Mouse (Mus musculus): ENCODE data around the gene Anpep. TPM values are rescaled to one million over a fixed set of nuclear protein-coding genes. Genes with fewer than 3 reads are reported as not detected.
"Not testable (repeated sequence)": the region's sequence is repeated elsewhere in the genome, so short reads cannot be mapped to it uniquely, and the experiment has no call there.

The Anpep gene
- polyA plus RNA-seq, 1 experiment from 2014 or later = 26.6 TPM

- 1% methylated on average over 79 of the region's 80 CpGs for WGBS (ENCODE audit: insufficient replicate concordance)
- H3K4me1 ChIP-seq (ENCODE audit: control insufficient read depth, low read depth, low read length) = peaks cover 3% of the 10 kb centered on the region; the same call in 1 of the 2 replicates
- no peak overlapping the region for H3K9ac ChIP-seq (ENCODE audit: low read depth, low read length)
- peak overlapping the region; percentile 48 for H3K4me3 ChIP-seq (ENCODE audit: low read depth, low read length)
- peak overlapping the region; percentile 60 for H3K4me2 ChIP-seq (ENCODE audit: low read depth, low read length)
- H3K27me3 ChIP-seq (ENCODE audit: control insufficient read depth, insufficient read depth, low read depth, low read length) = peaks cover 40% of the 10 kb centered on the region
- peak; percentile 17; the same call in 1 of the 2 replicates for ATAC-seq (ENCODE audit: low read depth)
- no peaks in the 10 kb centered on the region for H3K36me3 ChIP-seq (ENCODE audit: control insufficient read depth, insufficient read depth)
- no peak overlapping the region for H3K27ac ChIP-seq (ENCODE audit: low read length)
- no peaks in the 10 kb centered on the region for H3K9me3 ChIP-seq (replicated peaks; ENCODE audit: control insufficient read depth, low read length)
These were observed 68.0 kb downstream of the Anpep start for GRCm38 (mm10) chr7:79792635-79793421.

- not testable (repeated sequence) for H3K4me2 ChIP-seq (ENCODE audit: low read depth, low read length); H3K4me3 ChIP-seq (ENCODE audit: low read depth, low read length); H3K9ac ChIP-seq (ENCODE audit: low read depth, low read length); H3K4me1 ChIP-seq (ENCODE audit: control insufficient read depth, low read depth, low read length); H3K36me3 ChIP-seq (ENCODE audit: control insufficient read depth, insufficient read depth); H3K9me3 ChIP-seq (replicated peaks; ENCODE audit: control insufficient read depth, low read length); H3K27ac ChIP-seq (ENCODE audit: low read length)
- peak; percentile 79 for ATAC-seq (ENCODE audit: low read depth)
- WGBS (ENCODE audit: insufficient replicate concordance) = 38% methylated on average over 2 of the region's 2 CpGs
- peaks cover 40% of the 10 kb centered on the region for H3K27me3 ChIP-seq (ENCODE audit: control insufficient read depth, insufficient read depth, low read depth, low read length)
These were observed 71.0 kb downstream of the Anpep start for GRCm38 (mm10) chr7:79789812-79790211.

- no peaks in the 10 kb centered on the region for H3K9me3 ChIP-seq (replicated peaks; ENCODE audit: control insufficient read depth, low read length)
- H3K36me3 ChIP-seq (ENCODE audit: control insufficient read depth, insufficient read depth) = no peaks in the 10 kb centered on the region
- no peak overlapping the region for H3K9ac ChIP-seq (ENCODE audit: low read depth, low read length)
- 19% methylated on average over 6 of the region's 6 CpGs for WGBS (ENCODE audit: insufficient replicate concordance)
- ATAC-seq (ENCODE audit: low read depth) = peak; percentile 33; the same call in 1 of the 2 replicates
- H3K4me2 ChIP-seq (ENCODE audit: low read depth, low read length) = no peak overlapping the region
- H3K27ac ChIP-seq (ENCODE audit: low read length) = no peak overlapping the region
- H3K4me1 ChIP-seq (ENCODE audit: control insufficient read depth, low read depth, low read length) = no peaks in the 10 kb centered on the region
- H3K4me3 ChIP-seq (ENCODE audit: low read depth, low read length) = no peak overlapping the region
- peaks cover 7% of the 10 kb centered on the region for H3K27me3 ChIP-seq (ENCODE audit: control insufficient read depth, insufficient read depth, low read depth, low read length)
These were observed 74.6 kb downstream of the Anpep start for GRCm38 (mm10) chr7:79786295-79786694.

GRCm38 (mm10) chr7:79782516-79782855, 78.4 kb downstream of the Anpep start:
- no peaks in the 10 kb centered on the region for H3K36me3 ChIP-seq (ENCODE audit: control insufficient read depth, insufficient read depth)
- no peak overlapping the region for H3K4me3 ChIP-seq (ENCODE audit: low read depth, low read length)
- WGBS (ENCODE audit: insufficient replicate concordance) = 52% methylated on average over 2 of the region's 2 CpGs
- no peaks in the 10 kb centered on the region for H3K4me1 ChIP-seq (ENCODE audit: control insufficient read depth, low read depth, low read length)
- no peaks in the 10 kb centered on the region for H3K9me3 ChIP-seq (replicated peaks; ENCODE audit: control insufficient read depth, low read length)
- no peaks in the 10 kb centered on the region for H3K27me3 ChIP-seq (ENCODE audit: control insufficient read depth, insufficient read depth, low read depth, low read length)
- no peak overlapping the region for H3K9ac ChIP-seq (ENCODE audit: low read depth, low read length)
- no peak for ATAC-seq (ENCODE audit: low read depth)
- H3K4me2 ChIP-seq (ENCODE audit: low read depth, low read length) = no peak overlapping the region
- no peak overlapping the region for H3K27ac ChIP-seq (ENCODE audit: low read length)

GRCm38 (mm10) chr7:79781826-79782515, 78.9 kb downstream of the Anpep start:
- H3K9me3 ChIP-seq (replicated peaks; ENCODE audit: control insufficient read depth, low read length) = no peaks in the 10 kb centered on the region
- no peaks in the 10 kb centered on the region for H3K4me1 ChIP-seq (ENCODE audit: control insufficient read depth, low read depth, low read length)
- H3K27me3 ChIP-seq (ENCODE audit: control insufficient read depth, insufficient read depth, low read depth, low read length) = no peaks in the 10 kb centered on the region
- H3K4me3 ChIP-seq (ENCODE audit: low read depth, low read length) = no peak overlapping the region
- no peak overlapping the region for H3K4me2 ChIP-seq (ENCODE audit: low read depth, low read length)
- peak overlapping the region; percentile 86; the same call in 1 of the 2 replicates for H3K27ac ChIP-seq (ENCODE audit: low read length)
- WGBS (ENCODE audit: insufficient replicate concordance) = 65% methylated on average over 11 of the region's 11 CpGs
- no peak overlapping the region for H3K9ac ChIP-seq (ENCODE audit: low read depth, low read length)
- no peaks in the 10 kb centered on the region for H3K36me3 ChIP-seq (ENCODE audit: control insufficient read depth, insufficient read depth)
- no peak for ATAC-seq (ENCODE audit: low read depth)

- no peaks in the 10 kb centered on the region for H3K27me3 ChIP-seq (ENCODE audit: control insufficient read depth, insufficient read depth, low read depth, low read length)
- no peaks in the 10 kb centered on the region for H3K36me3 ChIP-seq (ENCODE audit: control insufficient read depth, insufficient read depth)
- peak overlapping the region; percentile 58 for H3K4me2 ChIP-seq (ENCODE audit: low read depth, low read length)
- peak overlapping the region; percentile 86 for H3K27ac ChIP-seq (ENCODE audit: low read length)
- ATAC-seq (ENCODE audit: low read depth) = peak; percentile 80
- no peaks in the 10 kb centered on the region for H3K9me3 ChIP-seq (replicated peaks; ENCODE audit: control insufficient read depth, low read length)
- peak overlapping the region; percentile 37 for H3K4me3 ChIP-seq (ENCODE audit: low read depth, low read length)
- H3K9ac ChIP-seq (ENCODE audit: low read depth, low read length) = no peak overlapping the region
- 15% methylated on average over 16 of the region's 16 CpGs for WGBS (ENCODE audit: insufficient replicate concordance)
- H3K4me1 ChIP-seq (ENCODE audit: control insufficient read depth, low read depth, low read length) = no peaks in the 10 kb centered on the region
These were observed 79.9 kb downstream of the Anpep start for GRCm38 (mm10) chr7:79780647-79781626.

Other genes starting within 250 kb of the Anpep start
- 0.15 and 0.18 TPM in 2 replicates for gene Rhcg, start 243.4 kb downstream of the Anpep start, polyA plus RNA-seq (2015; fragmentation: Nextera tagmentation; extraction: Ambion mirVana)
- gene Ticrr, start 200.9 kb downstream of the Anpep start, polyA plus RNA-seq (2015; fragmentation: Nextera tagmentation; extraction: Ambion mirVana) = 4.7 and 5.5 TPM in 2 replicates
- 0.19 and 0.22 TPM in 2 replicates for gene Kif7, start 145.3 kb downstream of the Anpep start, polyA plus RNA-seq (2015; fragmentation: Nextera tagmentation; extraction: Ambion mirVana)
- gene Plin1, start 128.2 kb downstream of the Anpep start, polyA plus RNA-seq (2015; fragmentation: Nextera tagmentation; extraction: Ambion mirVana) = not detected in 2 replicates
- 4.5 and 4.9 TPM in 2 replicates for gene Pex11a, start 117.9 kb downstream of the Anpep start, polyA plus RNA-seq (2015; fragmentation: Nextera tagmentation; extraction: Ambion mirVana)
- gene Wdr93, start 117.9 kb downstream of the Anpep start, polyA plus RNA-seq (2015; fragmentation: Nextera tagmentation; extraction: Ambion mirVana) = 0.07 and 0.09 TPM in 2 replicates
- 0.09 TPM in 1 of 2 replicates, not detected in the other for gene Mesp1, start 67.3 kb downstream of the Anpep start, polyA plus RNA-seq (2015; fragmentation: Nextera tagmentation; extraction: Ambion mirVana)
- gene Mesp2, start 50.3 kb downstream of the Anpep start, polyA plus RNA-seq (2015; fragmentation: Nextera tagmentation; extraction: Ambion mirVana) = 0.07 TPM in 1 of 2 replicates, not detected in the other
- gene Ap3s2, start 59.6 kb upstream of the Anpep start, polyA plus RNA-seq (2015; fragmentation: Nextera tagmentation; extraction: Ambion mirVana) = 9.1 and 9.8 TPM in 2 replicates
- gene Arpin, start 74.3 kb upstream of the Anpep start, polyA plus RNA-seq (2015; fragmentation: Nextera tagmentation; extraction: Ambion mirVana) = 3.1 and 3.2 TPM in 2 replicates
- gene Zfp710, start 163.8 kb upstream of the Anpep start, polyA plus RNA-seq (2015; fragmentation: Nextera tagmentation; extraction: Ambion mirVana) = 6.8 and 7.4 TPM in 2 replicates

Measured in liver, embryonic 16.5 days (tissue).